Mouse (Mus musculus) cerebellum, adult 2 months (tissue): ENCODE measurements at regions not wholly inside any gene's neighbourhood (a gene's known extent, or its start where the extent isn't known, plus 50 kb on each side); places are given as distances from the start of the nearest gene placed in this dataset.

ENCODE experiments used
- DNase-seq, 2 experiments: peaks; one replicate each; pipeline ENCODE4 v3.0.0; 2021
- H3K27ac ChIP-seq: fragments of 200-500 bp; 2 replicates; pipeline ENCODE4 v1.5.1; 2012; ENCODE audit warnings: low read length, control low read depth, inconsistent platforms; ENCODE audit not compliant: insufficient read depth
- H3K27me3 ChIP-seq: fragments of 200-500 bp; 2 replicates; pipeline ENCODE4 v1.6.1; 2012; ENCODE audit warnings: inconsistent platforms, mild to moderate bottlenecking, low read length, moderate library complexity; ENCODE audit not compliant: control insufficient read depth, insufficient read depth
- H3K4me1 ChIP-seq: fragments of 200-500 bp; 2 replicates; pipeline ENCODE4 v1.6.1; 2011; ENCODE audit warnings: low read length; ENCODE audit not compliant: control insufficient read depth, insufficient read depth
- H3K4me3 ChIP-seq: fragments of 200-500 bp; replicated peaks from 2 replicates; pipeline ENCODE3; 2011; ENCODE audit warnings: mild to moderate bottlenecking, low read depth, low read length, control low read depth; ENCODE audit not compliant: insufficient read depth
- CTCF ChIP-seq: fragments of 200-500 bp; IDR thresholded peaks from 2 replicates; pipeline ENCODE4 v1.5.1; 2011; ENCODE audit warnings: low read depth, mild to moderate bottlenecking, control low read depth, low read length, moderate library complexity, borderline replicate concordance; ENCODE audit not compliant: insufficient read depth
- POLR2A ChIP-seq: fragments of 200-500 bp; IDR thresholded peaks from 2 replicates; pipeline ENCODE4 v1.6.1; 2011; ENCODE audit warnings: low read length, control low read depth, borderline replicate concordance; ENCODE audit not compliant: insufficient read depth
- WGBS: fragments of 180-500 bp; shearing (Covaris S2); methylation state at CpG from one replicate; pipeline ENCODE4 v1.1.7; 2018; 5-methylcytosine and 5-hydroxymethylcytosine counted together

GRCm38 (mm10) chr17:67512008-67512407 is 120.5 kb downstream of the Lrrc30 start:
- no peak for DNase-seq
- peaks cover 7% of the 10 kb centered on the region; the same call in 1 of the 2 replicates for H3K4me1 ChIP-seq
- 85% methylated on average over 6 of the region's 6 CpGs for WGBS
- no peak overlapping the region for H3K4me3 ChIP-seq
- no peak overlapping the region for H3K27ac ChIP-seq
- no peak for TF ChIP-seq POLR2A
- TF ChIP-seq CTCF: no peak
- H3K27me3 ChIP-seq: no peaks in the 10 kb centered on the region; the same call in 1 of the 2 replicates

GRCm38 (mm10) chr17:67509921-67510320 is 122.6 kb downstream of the Lrrc30 start:
- Histone ChIP-seq H3K4me3 (no peak overlapping the region), H3K27ac (0 out of 2 replicates have a peak overlapping the region, but pooled peaks have one; percentile 65), H3K4me1 (peaks cover 7% of the 10 kb centered on the region; the same call in 1 of the 2 replicates), H3K27me3 (no peaks in the 10 kb centered on the region; the same call in 1 of the 2 replicates)
- peak; percentile 12 to 19 for DNase-seq
- WGBS: 15% methylated on average over 9 of the region's 9 CpGs
- TF ChIP-seq CTCF: no peak
- no peak for TF ChIP-seq POLR2A

- WGBS: 94% methylated on average over 6 of the region's 6 CpGs
- no peak overlapping the region for H3K27ac ChIP-seq
- no peak overlapping the region for H3K4me3 ChIP-seq
- peaks cover 7% of the 10 kb centered on the region; the same call in 1 of the 2 replicates for H3K4me1 ChIP-seq
- DNase-seq: no peak
- TF ChIP-seq POLR2A: no peak
- no peak for TF ChIP-seq CTCF
- H3K27me3 ChIP-seq: no peaks in the 10 kb centered on the region; the same call in 1 of the 2 replicates
Observed at GRCm38 (mm10) chr17:67509091-67509618, 123.4 kb downstream of the Lrrc30 start.

GRCm38 (mm10) chr17:67508353-67508752 is 124.2 kb downstream of the Lrrc30 start:
- TF ChIP-seq POLR2A: no peak
- TF ChIP-seq CTCF: no peak
- Histone ChIP-seq H3K4me1 (peaks cover 7% of the 10 kb centered on the region; the same call in 1 of the 2 replicates), H3K4me3 (no peak overlapping the region), H3K27me3 (no peaks in the 10 kb centered on the region; the same call in 1 of the 2 replicates), H3K27ac (no peak overlapping the region)
- DNase-seq: no peak
- WGBS: 86% methylated on average over 2 of the region's 2 CpGs

- no peak overlapping the region for H3K4me3 ChIP-seq
- no peaks in the 10 kb centered on the region for H3K27me3 ChIP-seq
- H3K27ac ChIP-seq: no peak overlapping the region
- WGBS: 58% methylated on average over 2 of the region's 2 CpGs
- TF ChIP-seq POLR2A (no peak), CTCF (no peak)
- H3K4me1 ChIP-seq: 0 out of 2 replicates have a peak, but pooled peaks cover 4% of the 10 kb centered on the region
- DNase-seq: no peak
Observed at GRCm38 (mm10) chr17:67506466-67506865, 126.1 kb downstream of the Lrrc30 start.

DNA sequence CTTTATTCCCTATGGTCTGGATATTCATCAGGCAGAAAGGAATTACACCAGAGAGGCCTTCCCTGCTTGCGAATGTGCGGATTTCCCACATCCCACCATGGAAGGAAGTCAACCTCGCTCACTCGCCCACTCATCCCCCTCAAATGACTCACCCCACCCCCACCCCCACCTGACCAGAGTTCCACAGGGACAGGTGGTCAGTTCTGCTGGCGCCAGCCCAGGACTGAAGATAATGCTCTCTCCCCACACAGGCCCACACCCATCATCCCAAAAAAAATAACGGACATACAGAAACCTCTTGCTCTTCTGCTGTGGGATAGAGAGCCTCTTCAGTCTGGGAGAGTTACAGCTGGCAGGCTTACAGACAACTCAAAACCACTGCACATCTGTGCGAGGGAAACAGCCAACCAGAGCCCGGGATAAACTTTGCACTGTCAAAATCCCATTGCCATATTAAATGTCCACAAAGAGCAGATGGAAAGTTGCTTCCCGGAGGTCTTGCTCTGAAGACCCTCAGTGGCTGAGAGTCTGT is 128.0 kb downstream of the Lrrc30 start:
- Histone ChIP-seq H3K4me3 (no peak overlapping the region), H3K4me1 (0 out of 2 replicates have a peak, but pooled peaks cover under 1% of the 10 kb centered on the region), H3K27ac (no peak overlapping the region), H3K27me3 (no peaks in the 10 kb centered on the region)
- 79% methylated on average over 9 of the region's 9 CpGs for WGBS
- TF ChIP-seq POLR2A (no peak), CTCF (no peak)
- no peak for DNase-seq

- H3K27ac ChIP-seq: no peak overlapping the region
- H3K4me1 ChIP-seq: no peaks in the 10 kb centered on the region
- WGBS: 85% methylated on average over 6 of the region's 6 CpGs
- H3K4me3 ChIP-seq: no peak overlapping the region
- DNase-seq: no peak
- H3K27me3 ChIP-seq: no peaks in the 10 kb centered on the region
- TF ChIP-seq CTCF: no peak
- no peak for TF ChIP-seq POLR2A
Observed at GRCm38 (mm10) chr17:67503125-67503878, 129.2 kb downstream of the Lrrc30 start.
